Mouse (Mus musculus) intestine, embryonic 15.5 days (tissue): Measurements from ENCODE around the gene Ints4. TPM values are rescaled to one million over a fixed set of nuclear protein-coding genes. Genes with fewer than 3 reads are reported as not detected.

Experiments used
- ATAC-seq: fragments of 200-750 bp; cut with Nextera tagmentation; 2 replicates; pipeline ENCODE4 v1.8.0; 2017; ENCODE audit warnings: moderate TSS enrichment, moderate library complexity
- H3K27ac ChIP-seq: fragments of 300-500 bp; sonication (generic); 2 replicates; pipeline ENCODE4 v1.5.1; 2015; ENCODE audit warnings: mild to moderate bottlenecking, inconsistent platforms
- H3K27me3 ChIP-seq: fragments of 300-500 bp; sonication (generic); replicated peaks from 2 replicates; pipeline ENCODE4 v1.6.1; 2015; ENCODE audit warnings: inconsistent platforms
- H3K36me3 ChIP-seq: fragments of 300-500 bp; sonication (generic); 2 replicates; pipeline ENCODE4 v1.6.1; 2015; ENCODE audit warnings: inconsistent platforms
- H3K4me1 ChIP-seq: fragments of 300-500 bp; sonication (generic); replicated peaks from 2 replicates; pipeline ENCODE4 v1.6.1; 2015; ENCODE audit warnings: inconsistent platforms
- H3K4me2 ChIP-seq: fragments of 300-500 bp; sonication (generic); replicated peaks from 2 replicates; pipeline ENCODE4 v1.6.1; 2015; ENCODE audit warnings: mild to moderate bottlenecking, inconsistent platforms
- H3K4me3 ChIP-seq: fragments of 300-500 bp; sonication (generic); replicated peaks from 2 replicates; pipeline ENCODE4 v1.5.1; 2015; ENCODE audit warnings: inconsistent platforms
- H3K9ac ChIP-seq: fragments of 300-500 bp; sonication (generic); 2 replicates; pipeline ENCODE4 v1.6.1; 2015; ENCODE audit warnings: inconsistent platforms
- H3K9me3 ChIP-seq: fragments of 300-500 bp; sonication (generic); 2 replicates; pipeline ENCODE4 v1.6.1; 2016; ENCODE audit warnings: inconsistent platforms
- WGBS: fragments of 180-500 bp; shearing (Covaris S2); methylation state at CpG from one replicate; pipeline ENCODE4 v1.1.7; 2015; 5-methylcytosine and 5-hydroxymethylcytosine counted together
- polyA plus RNA-seq: library from polyadenylated mRNA; unstranded; fragments of >200 nt; fragmentation: Nextera tagmentation; extraction: Ambion mirVana; gene quantifications from 2 replicates; pipeline ENCODE4 v1.2.1, GENCODE M21; 2015

Ints4 gene
- polyA plus RNA-seq, 1 experiment from 2014 or later = 42.1 TPM

GRCm38 (mm10) chr7:97479349-97479748 lies 1.4 kb upstream of the Ints4 start:
- no peaks in the 10 kb centered on the region for H3K27me3 ChIP-seq
- WGBS = 54% methylated on average over 3 of the region's 3 CpGs
- H3K27ac ChIP-seq = no peak overlapping the region
- H3K4me2 ChIP-seq = no peak overlapping the region
- H3K4me3 ChIP-seq = no peak overlapping the region
- no peak overlapping the region for H3K9ac ChIP-seq
- ATAC-seq = no peak
- H3K4me1 ChIP-seq = peaks cover 8% of the 10 kb centered on the region
- no peaks in the 10 kb centered on the region for H3K36me3 ChIP-seq
- no peaks in the 10 kb centered on the region for H3K9me3 ChIP-seq

- no peak for ATAC-seq
- 12% methylated on average over 3 of the region's 3 CpGs for WGBS
- Histone ChIP-seq H3K9ac (no peak overlapping the region), H3K4me2 (peak overlapping the region; percentile 70), H3K27me3 (no peaks in the 10 kb centered on the region), H3K9me3 (no peaks in the 10 kb centered on the region), H3K27ac (no peak overlapping the region), H3K4me1 (peaks cover 8% of the 10 kb centered on the region), H3K4me3 (peak overlapping the region; percentile 84), H3K36me3 (no peaks in the 10 kb centered on the region)
Observed at GRCm38 (mm10) chr7:97480290-97480689, 466 bp upstream of the Ints4 start.

- Histone ChIP-seq H3K27ac (no peak overlapping the region), H3K27me3 (no peaks in the 10 kb centered on the region), H3K9ac (no peak overlapping the region), H3K9me3 (no peaks in the 10 kb centered on the region), H3K4me1 (peaks cover 8% of the 10 kb centered on the region), H3K36me3 (peaks cover 3% of the 10 kb centered on the region), H3K4me3 (no peak overlapping the region), H3K4me2 (no peak overlapping the region)
- WGBS = 83% methylated on average over 2 of the region's 2 CpGs
- ATAC-seq = no peak
Observed at GRCm38 (mm10) chr7:97483378-97483777, 2.6 kb downstream of the Ints4 start.

GRCm38 (mm10) chr7:97491157-97491556 lies 10.4 kb downstream of the Ints4 start:
- no peak overlapping the region for H3K4me2 ChIP-seq
- H3K9ac ChIP-seq = no peak overlapping the region
- no peak overlapping the region for H3K4me3 ChIP-seq
- H3K9me3 ChIP-seq = no peaks in the 10 kb centered on the region
- H3K36me3 ChIP-seq = peaks cover 3% of the 10 kb centered on the region
- ATAC-seq = no peak
- 68% methylated on average over 3 of the region's 3 CpGs for WGBS
- H3K4me1 ChIP-seq = no peaks in the 10 kb centered on the region
- no peaks in the 10 kb centered on the region for H3K27me3 ChIP-seq
- H3K27ac ChIP-seq = no peak overlapping the region

- Histone ChIP-seq H3K4me3 (no peak overlapping the region), H3K4me1 (no peaks in the 10 kb centered on the region), H3K9ac (no peak overlapping the region), H3K27ac (no peak overlapping the region), H3K27me3 (no peaks in the 10 kb centered on the region), H3K36me3 (no peaks in the 10 kb centered on the region; the same call in 1 of the 2 replicates), H3K4me2 (no peak overlapping the region), H3K9me3 (no peaks in the 10 kb centered on the region)
- ATAC-seq = no peak
- WGBS = 88% methylated on average over 4 of the region's 4 CpGs
Observed at GRCm38 (mm10) chr7:97492420-97492819, 11.7 kb downstream of the Ints4 start.

- Histone ChIP-seq H3K4me3 (no peak overlapping the region), H3K9ac (no peak overlapping the region), H3K4me1 (no peaks in the 10 kb centered on the region), H3K36me3 (no peaks in the 10 kb centered on the region; the same call in 1 of the 2 replicates), H3K9me3 (no peaks in the 10 kb centered on the region), H3K27me3 (no peaks in the 10 kb centered on the region), H3K27ac (no peak overlapping the region), H3K4me2 (no peak overlapping the region)
- ATAC-seq = no peak
Observed at GRCm38 (mm10) chr7:97495052-97495451, 14.3 kb downstream of the Ints4 start.

- ATAC-seq = no peak
- WGBS = 81% methylated on average over 5 of the region's 5 CpGs
- H3K4me3 ChIP-seq = no peak overlapping the region
- H3K27ac ChIP-seq = no peak overlapping the region
- H3K27me3 ChIP-seq = no peaks in the 10 kb centered on the region
- H3K9ac ChIP-seq = no peak overlapping the region
- H3K9me3 ChIP-seq = no peaks in the 10 kb centered on the region
- H3K4me2 ChIP-seq = no peak overlapping the region
- H3K36me3 ChIP-seq = no peaks in the 10 kb centered on the region
- H3K4me1 ChIP-seq = no peaks in the 10 kb centered on the region
Observed at GRCm38 (mm10) chr7:97500555-97501209, 19.9 kb downstream of the Ints4 start.

GRCm38 (mm10) chr7:97514786-97515185 lies 34.0 kb downstream of the Ints4 start:
- Histone ChIP-seq H3K4me2 (no peak overlapping the region), H3K9ac (no peak overlapping the region), H3K9me3 (no peaks in the 10 kb centered on the region), H3K27ac (no peak overlapping the region), H3K4me1 (no peaks in the 10 kb centered on the region), H3K36me3 (peaks cover 16% of the 10 kb centered on the region; the same call in 1 of the 2 replicates), H3K27me3 (no peaks in the 10 kb centered on the region), H3K4me3 (no peak overlapping the region)
- ATAC-seq = no peak
- WGBS = 75% methylated on average over 1 of the region's 1 CpGs

GRCm38 (mm10) chr7:97519935-97520334 lies 39.2 kb downstream of the Ints4 start:
- 0 out of 2 replicates have a peak, but pooled peaks cover 9% of the 10 kb centered on the region for H3K36me3 ChIP-seq
- no peak for ATAC-seq
- 87% methylated on average over 2 of the region's 2 CpGs for WGBS

GRCm38 (mm10) chr7:97535531-97535930 lies 54.8 kb downstream of the Ints4 start:
- WGBS = 92% methylated on average over 5 of the region's 5 CpGs

More at GRCm38 (mm10) chr7:97519935-97520334, 39.2 kb downstream of the Ints4 start:
- no peak overlapping the region for H3K27ac ChIP-seq
- no peaks in the 10 kb centered on the region for H3K27me3 ChIP-seq
- no peaks in the 10 kb centered on the region for H3K9me3 ChIP-seq
- H3K4me1 ChIP-seq = no peaks in the 10 kb centered on the region
- no peak overlapping the region for H3K4me3 ChIP-seq
- no peak overlapping the region for H3K9ac ChIP-seq
- H3K4me2 ChIP-seq = no peak overlapping the region

GRCm38 (mm10) chr7:97536571-97536970 lies 55.8 kb downstream of the Ints4 start:
- no peak overlapping the region for H3K27ac ChIP-seq
- peaks cover 33% of the 10 kb centered on the region for H3K36me3 ChIP-seq
- ATAC-seq = no peak
- 88% methylated on average over 5 of the region's 5 CpGs for WGBS
- no peak overlapping the region for H3K4me3 ChIP-seq
- no peaks in the 10 kb centered on the region for H3K4me1 ChIP-seq
- H3K9me3 ChIP-seq = no peaks in the 10 kb centered on the region
- H3K27me3 ChIP-seq = no peaks in the 10 kb centered on the region
- H3K4me2 ChIP-seq = no peak overlapping the region
- no peak overlapping the region for H3K9ac ChIP-seq

More at GRCm38 (mm10) chr7:97535531-97535930, 54.8 kb downstream of the Ints4 start:
- Histone ChIP-seq H3K9ac (no peak overlapping the region), H3K36me3 (peaks cover 35% of the 10 kb centered on the region), H3K9me3 (no peaks in the 10 kb centered on the region), H3K27ac (no peak overlapping the region), H3K4me3 (no peak overlapping the region), H3K4me2 (no peak overlapping the region), H3K27me3 (no peaks in the 10 kb centered on the region), H3K4me1 (no peaks in the 10 kb centered on the region)
- ATAC-seq = no peak

- 86% methylated on average over 2 of the region's 2 CpGs for WGBS
Observed at GRCm38 (mm10) chr7:97546462-97546861, 65.7 kb downstream of the Ints4 start.

GRCm38 (mm10) chr7:97549301-97549700 lies 68.5 kb downstream of the Ints4 start:
- H3K36me3 ChIP-seq = no peaks in the 10 kb centered on the region
- no peak overlapping the region for H3K4me3 ChIP-seq
- no peak overlapping the region for H3K9ac ChIP-seq
- WGBS = 92% methylated on average over 10 of the region's 10 CpGs
- H3K4me1 ChIP-seq = no peaks in the 10 kb centered on the region
- no peak overlapping the region for H3K4me2 ChIP-seq
- no peaks in the 10 kb centered on the region for H3K27me3 ChIP-seq
- no peaks in the 10 kb centered on the region for H3K9me3 ChIP-seq
- H3K27ac ChIP-seq = no peak overlapping the region
- no peak for ATAC-seq

More at GRCm38 (mm10) chr7:97546462-97546861, 65.7 kb downstream of the Ints4 start:
- Histone ChIP-seq H3K9me3 (no peaks in the 10 kb centered on the region), H3K36me3 (peaks cover 2% of the 10 kb centered on the region; the same call in 1 of the 2 replicates), H3K4me1 (no peaks in the 10 kb centered on the region), H3K27ac (no peak overlapping the region), H3K4me2 (no peak overlapping the region), H3K4me3 (no peak overlapping the region), H3K27me3 (no peaks in the 10 kb centered on the region), H3K9ac (no peak overlapping the region)
- no peak for ATAC-seq
